Comparison of ENCODE assay signal across 26 mouse cellular contexts in the genomic region with DNA sequence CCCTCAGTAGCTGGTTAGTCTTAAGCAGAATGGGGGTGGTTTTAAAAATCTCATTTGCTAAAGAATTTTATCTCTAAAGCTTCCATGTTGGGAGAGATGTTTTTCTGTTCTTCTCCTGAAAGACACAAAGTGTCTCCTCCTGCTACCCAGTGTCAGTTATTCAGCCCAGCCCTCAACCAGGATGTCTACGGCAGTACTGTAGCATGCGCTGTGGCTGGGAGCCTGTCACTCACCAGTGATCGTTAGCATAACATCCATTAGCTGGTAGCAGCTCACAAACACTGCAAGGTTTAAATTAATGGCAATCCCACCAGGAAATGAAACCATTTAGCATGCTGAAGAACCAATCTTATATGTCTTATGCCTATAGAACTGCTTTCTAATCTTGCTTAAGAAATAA.
"Had no signal": no experiment of that assay in that cellular context is flagged by ENCODE, and none has a peak within 500 bp of the region (broad histone marks: within the 10 kb centered on the region; RNA-seq: fewer than 3 reads in every experiment).

No protein-coding gene starts in this region.

- H3K4me1 ChIP-seq: liver, embryonic 12.5 days had no signal

- H3K9me3 ChIP-seq: heart, embryonic 13.5 days; heart, embryonic 15.5 days; hindbrain, embryonic 15.5 days; kidney, embryonic 15.5 days; limb, embryonic 13.5 days; limb, embryonic 15.5 days; liver, embryonic 12.5 days had no signal

- H3K27ac ChIP-seq: heart, embryonic 13.5 days; heart, embryonic 15.5 days; hindbrain, embryonic 15.5 days; hindbrain, postnatal 0 days; kidney, embryonic 15.5 days; kidney, postnatal 0 days; limb, embryonic 13.5 days; limb, embryonic 15.5 days; liver, embryonic 12.5 days; liver, embryonic 14.5 days had no signal

- DNase-seq: gastrocnemius, postnatal 14 days; gastrocnemius, postnatal 36 days; heart, adult 18-20 months; heart, postnatal 14 days; heart, postnatal 36 days; kidney, adult 11 months; kidney, adult 2 months; kidney, adult 9 months; kidney, postnatal 14 days; kidney, postnatal 36 days; layer of hippocampus, adult 9-11 months; layer of hippocampus, postnatal 36 days; left cerebral cortex, postnatal 4 days; lung, adult 18-20 months had no signal

- H3K4me2 ChIP-seq: heart, embryonic 11.5 days; heart, embryonic 13.5 days; heart, embryonic 15.5 days; hindbrain, embryonic 15.5 days; kidney, embryonic 15.5 days; limb, embryonic 13.5 days; limb, embryonic 15.5 days; liver, embryonic 12.5 days had no signal

- H3K36me3 ChIP-seq: heart, embryonic 13.5 days; heart, embryonic 15.5 days; hindbrain, embryonic 15.5 days; kidney, embryonic 15.5 days; limb, embryonic 13.5 days; limb, embryonic 15.5 days; liver, embryonic 12.5 days had no signal

- H3K27me3 ChIP-seq: heart, embryonic 13.5 days; heart, embryonic 15.5 days; hindbrain, embryonic 15.5 days; kidney, embryonic 15.5 days; limb, embryonic 13.5 days; limb, embryonic 15.5 days; liver, embryonic 12.5 days had no signal

- H3K4me3 ChIP-seq: heart, embryonic 13.5 days; heart, embryonic 15.5 days; hindbrain, embryonic 15.5 days; kidney, embryonic 15.5 days; limb, embryonic 13.5 days; limb, embryonic 15.5 days; liver, embryonic 12.5 days had no signal

- H3K9ac ChIP-seq: heart, embryonic 13.5 days; heart, embryonic 15.5 days; hindbrain, embryonic 15.5 days; kidney, embryonic 15.5 days; limb, embryonic 13.5 days; limb, embryonic 15.5 days; liver, embryonic 12.5 days; liver, embryonic 14.5 days had no signal

- ATAC-seq: hindbrain, postnatal 0 days; intestine, embryonic 16.5 days; liver, embryonic 12.5 days had no signal
